19 mouse cellular contexts compared by ENCODE assay signal in genomic region chr13:65127063-65127847, GRCm38 (mm10). TPM values are rescaled to one million over a fixed set of nuclear protein-coding genes. Genes with fewer than 3 reads are reported as not detected.
DNase-seq lines count a peak whose midpoint lies in the region; ATAC-seq and TF ChIP-seq lines count a peak whose summit lies in the region.
"Had no signal": no experiment of that assay in that cellular context is flagged by ENCODE, and none has a peak within 500 bp of the region (broad histone marks: within the 10 kb centered on the region; RNA-seq: fewer than 3 reads in every experiment).

No protein-coding gene starts in this region.

- no peaks in the 10 kb centered on the region for H3K4me1 ChIP-seq in intestine, postnatal 0 days (replicated peaks; ENCODE audit: control insufficient read depth, insufficient read depth, low read length)
- H3K4me1 ChIP-seq in intestine, embryonic 16.5 days (ENCODE audit: control insufficient read depth, insufficient read depth, low read length) = no peaks in the 10 kb centered on the region
- H3K4me1 ChIP-seq in liver, embryonic 15.5 days (replicated peaks) = peaks cover 10% of the 10 kb centered on the region
- H3K4me1 ChIP-seq in forebrain, embryonic 15.5 days = no peaks in the 10 kb centered on the region
- H3K4me1 ChIP-seq: forebrain, embryonic 10.5 days; limb, embryonic 15.5 days; midbrain, embryonic 10.5 days; stomach, embryonic 15.5 days had no signal

- no peak overlapping the region for H3K9ac ChIP-seq in intestine, postnatal 0 days (ENCODE audit: low read depth, low read length)
- no peak overlapping the region for H3K9ac ChIP-seq in intestine, embryonic 16.5 days (ENCODE audit: low read depth, low read length)
- H3K9ac ChIP-seq in liver, embryonic 15.5 days = no peak overlapping the region
- no peak overlapping the region for H3K9ac ChIP-seq in forebrain, embryonic 15.5 days (replicated peaks)
- H3K9ac ChIP-seq: limb, embryonic 15.5 days; stomach, embryonic 15.5 days had no signal

- H3K27ac ChIP-seq in intestine, postnatal 0 days (ENCODE audit: low read depth, low read length) = no peak overlapping the region
- H3K27ac ChIP-seq in intestine, embryonic 16.5 days (ENCODE audit: low read length) = no peak overlapping the region
- H3K27ac ChIP-seq in liver, embryonic 15.5 days (replicated peaks) = no peak overlapping the region
- no peak overlapping the region for H3K27ac ChIP-seq in forebrain, embryonic 15.5 days (replicated peaks)
- H3K27ac ChIP-seq: forebrain, embryonic 10.5 days; limb, embryonic 15.5 days; midbrain, embryonic 10.5 days; stomach, embryonic 15.5 days had no signal

- peak; percentile 19 to 29 for DNase-seq in B cell, adult 2 months
- DNase-seq in ZHBTc4 (ENCODE audit: low read depth, low spot score) = peak; percentile 38
- DNase-seq in gastrocnemius, postnatal 4 days (ENCODE audit: low spot score in 2 of 2) = no peak
- no peak for DNase-seq in left cerebral cortex, adult 9 months (ENCODE audit: low spot score in 2 of 2)
- DNase-seq: adrenal gland, adult 2 months; gastrocnemius, postnatal 14 days; kidney, adult 11 months; right cerebral cortex, adult 18-20 months had no signal

- no peak overlapping the region for H3K4me2 ChIP-seq in intestine, postnatal 0 days (replicated peaks; ENCODE audit: low read depth)
- no peak overlapping the region for H3K4me2 ChIP-seq in intestine, embryonic 16.5 days (ENCODE audit: low read depth, low read length)
- H3K4me2 ChIP-seq in liver, embryonic 15.5 days = no peak overlapping the region
- H3K4me2 ChIP-seq in forebrain, embryonic 15.5 days (replicated peaks) = no peak overlapping the region
- H3K4me2 ChIP-seq: limb, embryonic 15.5 days; stomach, embryonic 15.5 days had no signal

- no peaks in the 10 kb centered on the region for H3K36me3 ChIP-seq in intestine, postnatal 0 days (ENCODE audit: control insufficient read depth, insufficient read depth)
- H3K36me3 ChIP-seq in intestine, embryonic 16.5 days (ENCODE audit: control insufficient read depth, insufficient read depth, low read length) = no peaks in the 10 kb centered on the region
- no peaks in the 10 kb centered on the region for H3K36me3 ChIP-seq in liver, embryonic 15.5 days (replicated peaks)
- no peaks in the 10 kb centered on the region for H3K36me3 ChIP-seq in forebrain, embryonic 15.5 days
- H3K36me3 ChIP-seq: forebrain, embryonic 10.5 days; limb, embryonic 15.5 days; midbrain, embryonic 10.5 days; stomach, embryonic 15.5 days had no signal

- no peaks in the 10 kb centered on the region for H3K9me3 ChIP-seq in intestine, postnatal 0 days (ENCODE audit: control insufficient read depth)
- H3K9me3 ChIP-seq in intestine, embryonic 16.5 days (ENCODE audit: control insufficient read depth, low read length) = no peaks in the 10 kb centered on the region
- no peaks in the 10 kb centered on the region for H3K9me3 ChIP-seq in liver, embryonic 15.5 days (replicated peaks)
- H3K9me3 ChIP-seq in forebrain, embryonic 15.5 days = no peaks in the 10 kb centered on the region
- H3K9me3 ChIP-seq: limb, embryonic 15.5 days; stomach, embryonic 15.5 days had no signal

- WGBS in intestine, postnatal 0 days = 62% methylated on average over 3 of the region's 3 CpGs
- 65% methylated on average over 3 of the region's 3 CpGs for WGBS in intestine, embryonic 16.5 days
- WGBS in liver, embryonic 15.5 days (ENCODE audit: insufficient replicate concordance) = 35% methylated on average over 3 of the region's 3 CpGs
- WGBS in forebrain, embryonic 15.5 days = 76% methylated on average over 3 of the region's 3 CpGs

- peak; percentile 48 for TF ChIP-seq CTCF in intestine, postnatal 0 days (IDR thresholded peaks at IDR 0.05; ENCODE audit: low read depth)

- no peak for ATAC-seq in intestine, postnatal 0 days
- no peak for ATAC-seq in intestine, embryonic 16.5 days
- 0 out of 2 replicates have a peak, but pooled peaks have one; percentile 47 for ATAC-seq in liver, embryonic 15.5 days (ENCODE audit: insufficient read depth)
- no peak for ATAC-seq in forebrain, embryonic 15.5 days (replicated peaks)

- H3K4me3 ChIP-seq in intestine, postnatal 0 days (ENCODE audit: low read depth, low read length) = no peak overlapping the region
- H3K4me3 ChIP-seq in intestine, embryonic 16.5 days (ENCODE audit: low read length) = no peak overlapping the region
- H3K4me3 ChIP-seq in liver, embryonic 15.5 days (replicated peaks) = no peak overlapping the region
- no peak overlapping the region for H3K4me3 ChIP-seq in forebrain, embryonic 15.5 days
- H3K4me3 ChIP-seq: forebrain, embryonic 10.5 days; limb, embryonic 15.5 days; midbrain, embryonic 10.5 days; stomach, embryonic 15.5 days had no signal

- no peaks in the 10 kb centered on the region for H3K27me3 ChIP-seq in intestine, postnatal 0 days (replicated peaks; ENCODE audit: control insufficient read depth, insufficient read depth, low read length)
- no peaks in the 10 kb centered on the region for H3K27me3 ChIP-seq in intestine, embryonic 16.5 days (replicated peaks; ENCODE audit: control insufficient read depth, insufficient read depth, low read length)
- H3K27me3 ChIP-seq in liver, embryonic 15.5 days = no peaks in the 10 kb centered on the region
- H3K27me3 ChIP-seq in forebrain, embryonic 15.5 days = no peaks in the 10 kb centered on the region
- H3K27me3 ChIP-seq: limb, embryonic 15.5 days; stomach, embryonic 15.5 days had no signal

RNA-seq across cellular contexts. Expression of gene Olfr465-ps1, which starts 10.6 kb away (rescaled TPM):
- polyA plus RNA-seq in intestine, postnatal 0 days (2015; fragmentation: Nextera tagmentation; extraction: Ambion mirVana) = 0.07 and 0.34 TPM in 2 replicates
- polyA plus RNA-seq in intestine, embryonic 16.5 days (2015; fragmentation: Nextera tagmentation; extraction: Ambion mirVana) = not detected in 2 replicates
- polyA plus RNA-seq in liver, embryonic 15.5 days (2015; fragmentation: Nextera tagmentation; extraction: Ambion mirVana) = not detected in 2 replicates
- not detected in 2 replicates for polyA plus RNA-seq in forebrain, embryonic 15.5 days (2015; fragmentation: Nextera tagmentation; extraction: Ambion mirVana)
- total RNA-seq in gastrocnemius, postnatal 4 days (2021) = not detected
- total RNA-seq: adrenal gland, adult 2 months; gastrocnemius, postnatal 14 days; layer of hippocampus, postnatal 25 days had no signal
- polyA plus RNA-seq: adrenal gland, adult 2 months; forebrain, embryonic 10.5 days; heart, postnatal 0 days; midbrain, embryonic 10.5 days; neural tube, embryonic 11.5 days; stomach, embryonic 15.5 days had no signal

RNA-seq across cellular contexts. Expression of gene Mfsd14b, which starts 14.5 kb away (rescaled TPM):
- polyA plus RNA-seq in intestine, postnatal 0 days (2015; fragmentation: Nextera tagmentation; extraction: Ambion mirVana) = 32.2 and 34.9 TPM in 2 replicates
- polyA plus RNA-seq in intestine, embryonic 16.5 days (2015; fragmentation: Nextera tagmentation; extraction: Ambion mirVana) = 44.3 and 44.5 TPM in 2 replicates
- 41.9 and 45.0 TPM in 2 replicates for polyA plus RNA-seq in liver, embryonic 15.5 days (2015; fragmentation: Nextera tagmentation; extraction: Ambion mirVana)
- 34.8 and 36.3 TPM in 2 replicates for polyA plus RNA-seq in forebrain, embryonic 15.5 days (2015; fragmentation: Nextera tagmentation; extraction: Ambion mirVana)
- 10 to 100 TPM; 23.7 to 27.4 TPM for total RNA-seq in gastrocnemius, postnatal 4 days (2021)

RNA-seq across cellular contexts. Expression of gene Olfr466, which starts 22.8 kb away (rescaled TPM):
- polyA plus RNA-seq in intestine, postnatal 0 days (2015; fragmentation: Nextera tagmentation; extraction: Ambion mirVana) = not detected in 2 replicates
- polyA plus RNA-seq in intestine, embryonic 16.5 days (2015; fragmentation: Nextera tagmentation; extraction: Ambion mirVana) = not detected in 2 replicates
- not detected in 2 replicates for polyA plus RNA-seq in liver, embryonic 15.5 days (2015; fragmentation: Nextera tagmentation; extraction: Ambion mirVana)
- polyA plus RNA-seq in forebrain, embryonic 15.5 days (2015; fragmentation: Nextera tagmentation; extraction: Ambion mirVana) = not detected in 2 replicates
- total RNA-seq in gastrocnemius, postnatal 4 days (2021) = not detected
- total RNA-seq: adrenal gland, adult 2 months; gastrocnemius, postnatal 14 days; layer of hippocampus, postnatal 25 days had no signal
- polyA plus RNA-seq: adrenal gland, adult 2 months; forebrain, embryonic 10.5 days; heart, postnatal 0 days; limb, embryonic 15.5 days; midbrain, embryonic 10.5 days; neural tube, embryonic 11.5 days; stomach, embryonic 15.5 days had no signal

Comparison
In these comparisons a context has a peak if more than half of its experiments do, and no peak if none do; other contexts are left out.
1. DNase-seq: peak in B cell, adult 2 months (2 of 2) and ZHBTc4 (single experiment); none in gastrocnemius, postnatal 4 days (0 of 2) and left cerebral cortex, adult 9 months (0 of 2).